10 mouse cellular contexts compared by ENCODE assay signal in genomic region chr10:60328963-60329650, GRCm38 (mm10). TPM values are rescaled to one million over a fixed set of nuclear protein-coding genes. Genes with fewer than 3 reads are reported as not detected.
DNase-seq lines count a peak whose midpoint lies in the region; ATAC-seq lines count a peak whose summit lies in the region.
"Had no signal": no experiment of that assay in that cellular context is flagged by ENCODE, and none has a peak within 500 bp of the region (broad histone marks: within the 10 kb centered on the region; RNA-seq: fewer than 3 reads in every experiment).

No protein-coding gene starts in this region.

- H3K4me1 ChIP-seq in forebrain, embryonic 14.5 days (ENCODE audit: control insufficient read depth, insufficient read depth, low read length), result no peaks in the 10 kb centered on the region
- peaks cover 4% of the 10 kb centered on the region for H3K4me1 ChIP-seq in forebrain, embryonic 15.5 days
- H3K4me1 ChIP-seq in liver, embryonic 15.5 days (replicated peaks), result peaks cover 6% of the 10 kb centered on the region; the same call in 1 of the 2 replicates
- peaks cover 39% of the 10 kb centered on the region for H3K4me1 ChIP-seq in intestine, embryonic 16.5 days (ENCODE audit: control insufficient read depth, insufficient read depth, low read length)

- H3K9me3 ChIP-seq in forebrain, embryonic 14.5 days (replicated peaks; ENCODE audit: control insufficient read depth, low read length), result no peaks in the 10 kb centered on the region
- no peaks in the 10 kb centered on the region for H3K9me3 ChIP-seq in forebrain, embryonic 15.5 days
- no peaks in the 10 kb centered on the region for H3K9me3 ChIP-seq in liver, embryonic 15.5 days (replicated peaks)
- no peaks in the 10 kb centered on the region for H3K9me3 ChIP-seq in intestine, embryonic 16.5 days (ENCODE audit: control insufficient read depth, low read length)

- H3K9ac ChIP-seq in forebrain, embryonic 14.5 days (ENCODE audit: low read length), result no peak overlapping the region
- no peak overlapping the region for H3K9ac ChIP-seq in forebrain, embryonic 15.5 days (replicated peaks)
- H3K9ac ChIP-seq in liver, embryonic 15.5 days, result no peak overlapping the region
- H3K9ac ChIP-seq in intestine, embryonic 16.5 days (ENCODE audit: low read depth, low read length), result peak overlapping the region; percentile 48; the same call in 1 of the 2 replicates

- no peak for ATAC-seq in forebrain, embryonic 14.5 days
- no peak for ATAC-seq in forebrain, embryonic 15.5 days (replicated peaks)
- no peak for ATAC-seq in liver, embryonic 15.5 days (ENCODE audit: insufficient read depth)
- ATAC-seq in intestine, embryonic 16.5 days, result peak; percentile 85
- ATAC-seq: forebrain, embryonic 16.5 days had no signal

- no peaks in the 10 kb centered on the region for H3K27me3 ChIP-seq in forebrain, embryonic 14.5 days (replicated peaks; ENCODE audit: control insufficient read depth, insufficient read depth, low read length)
- no peaks in the 10 kb centered on the region for H3K27me3 ChIP-seq in forebrain, embryonic 15.5 days
- no peaks in the 10 kb centered on the region for H3K27me3 ChIP-seq in liver, embryonic 15.5 days
- no peaks in the 10 kb centered on the region for H3K27me3 ChIP-seq in intestine, embryonic 16.5 days (replicated peaks; ENCODE audit: control insufficient read depth, insufficient read depth, low read length)

- H3K36me3 ChIP-seq in forebrain, embryonic 14.5 days (ENCODE audit: control insufficient read depth, insufficient read depth, low read length), result no peaks in the 10 kb centered on the region
- no peaks in the 10 kb centered on the region for H3K36me3 ChIP-seq in forebrain, embryonic 15.5 days
- H3K36me3 ChIP-seq in liver, embryonic 15.5 days (replicated peaks), result no peaks in the 10 kb centered on the region
- H3K36me3 ChIP-seq in intestine, embryonic 16.5 days (ENCODE audit: control insufficient read depth, insufficient read depth, low read length), result no peaks in the 10 kb centered on the region

- DNase-seq in forebrain, embryonic 14.5 days (ENCODE audit: low spot score), result peak; percentile 25
- DNase-seq in liver (no peak), 3T3-L1 (ENCODE audit: low read depth, low spot score) (peak; percentile 19)
- DNase-seq in thymus, postnatal 0 days (ENCODE audit: low spot score), result no peak
- no peak for DNase-seq in c-Kit-positive CD71-positive TER-119-positive erythroid progenitor cells, embryonic 14.5 days (ENCODE audit: low spot score)
- DNase-seq: kidney, adult 9 months had no signal

- no peak overlapping the region for H3K27ac ChIP-seq in forebrain, embryonic 14.5 days (ENCODE audit: low read depth, low read length)
- no peak overlapping the region for H3K27ac ChIP-seq in forebrain, embryonic 15.5 days (replicated peaks)
- 0 out of 2 replicates have a peak overlapping the region, but pooled peaks have one; percentile 3 for H3K27ac ChIP-seq in liver, embryonic 15.5 days (replicated peaks)
- peak overlapping the region; percentile 92 for H3K27ac ChIP-seq in intestine, embryonic 16.5 days (ENCODE audit: low read length)

- no peak overlapping the region for H3K4me2 ChIP-seq in forebrain, embryonic 14.5 days (ENCODE audit: low read length)
- no peak overlapping the region for H3K4me2 ChIP-seq in forebrain, embryonic 15.5 days (replicated peaks)
- H3K4me2 ChIP-seq in liver, embryonic 15.5 days, result no peak overlapping the region
- H3K4me2 ChIP-seq in intestine, embryonic 16.5 days (ENCODE audit: low read depth, low read length), result peak overlapping the region; percentile 35; the same call in 1 of the 2 replicates

- no peak overlapping the region for H3K4me3 ChIP-seq in forebrain, embryonic 14.5 days (ENCODE audit: low read depth, low read length)
- no peak overlapping the region for H3K4me3 ChIP-seq in forebrain, embryonic 15.5 days
- no peak overlapping the region for H3K4me3 ChIP-seq in liver, embryonic 15.5 days (replicated peaks)
- H3K4me3 ChIP-seq in intestine, embryonic 16.5 days (ENCODE audit: low read length), result peak overlapping the region; percentile 14; the same call in 1 of the 2 replicates

- WGBS in forebrain, embryonic 14.5 days, result 88% methylated on average over 11 of the region's 11 CpGs
- WGBS in forebrain, embryonic 15.5 days, result 76% methylated on average over 11 of the region's 11 CpGs
- 51% methylated on average over 11 of the region's 11 CpGs for WGBS in liver, embryonic 15.5 days (ENCODE audit: insufficient replicate concordance)
- 38% methylated on average over 11 of the region's 11 CpGs for WGBS in intestine, embryonic 16.5 days

RNA-seq across cellular contexts. Expression of gene Vsir, which starts 17.5 kb away (rescaled TPM):
- polyA plus RNA-seq in forebrain, embryonic 14.5 days (2014; fragmentation: Nextera tagmentation; extraction: Ambion mirVana), result 2.1 and 2.3 TPM in 2 replicates
- polyA plus RNA-seq in forebrain, embryonic 15.5 days (2015; fragmentation: Nextera tagmentation; extraction: Ambion mirVana), result 1.4 and 2.4 TPM in 2 replicates
- 11.0 and 11.4 TPM in 2 replicates for polyA plus RNA-seq in liver, embryonic 15.5 days (2015; fragmentation: Nextera tagmentation; extraction: Ambion mirVana)
- polyA plus RNA-seq in intestine, embryonic 16.5 days (2015; fragmentation: Nextera tagmentation; extraction: Ambion mirVana), result 10.3 and 11.2 TPM in 2 replicates
- polyA plus RNA-seq in thymus, postnatal 0 days (2015; fragmentation: Nextera tagmentation; extraction: Ambion mirVana), result 14.0 and 15.2 TPM in 2 replicates

RNA-seq across cellular contexts. Expression of gene Psap, which starts 51.7 kb away (rescaled TPM):
- polyA plus RNA-seq in forebrain, embryonic 14.5 days (2014; fragmentation: Nextera tagmentation; extraction: Ambion mirVana), result 164 and 170 TPM in 2 replicates
- 141 and 169 TPM in 2 replicates for polyA plus RNA-seq in forebrain, embryonic 15.5 days (2015; fragmentation: Nextera tagmentation; extraction: Ambion mirVana)
- polyA plus RNA-seq in liver, embryonic 15.5 days (2015; fragmentation: Nextera tagmentation; extraction: Ambion mirVana), result 73.5 and 76.0 TPM in 2 replicates
- 178 and 187 TPM in 2 replicates for polyA plus RNA-seq in intestine, embryonic 16.5 days (2015; fragmentation: Nextera tagmentation; extraction: Ambion mirVana)
- 203 and 207 TPM in 2 replicates for polyA plus RNA-seq in thymus, postnatal 0 days (2015; fragmentation: Nextera tagmentation; extraction: Ambion mirVana)

Comparison
In these comparisons a context has a peak if more than half of its experiments do, and no peak if none do; other contexts are left out.
1. DNase-seq: peak in forebrain, embryonic 14.5 days (single experiment) and 3T3-L1 (single experiment); none in liver (single experiment), thymus, postnatal 0 days (single experiment) and c-Kit-positive CD71-positive TER-119-positive erythroid progenitor cells, embryonic 14.5 days (single experiment).
2. H3K27ac ChIP-seq: peak in liver, embryonic 15.5 days (single experiment) and intestine, embryonic 16.5 days (single experiment); none in forebrain, embryonic 14.5 days (single experiment) and forebrain, embryonic 15.5 days (single experiment).